Mouse (Mus musculus): ENCODE data around the gene Cntd1.
"Not testable (repeated sequence)": the region's sequence is repeated elsewhere in the genome, so short reads cannot be mapped to it uniquely, and the experiment has no call there.

The Cntd1 gene

DNA sequence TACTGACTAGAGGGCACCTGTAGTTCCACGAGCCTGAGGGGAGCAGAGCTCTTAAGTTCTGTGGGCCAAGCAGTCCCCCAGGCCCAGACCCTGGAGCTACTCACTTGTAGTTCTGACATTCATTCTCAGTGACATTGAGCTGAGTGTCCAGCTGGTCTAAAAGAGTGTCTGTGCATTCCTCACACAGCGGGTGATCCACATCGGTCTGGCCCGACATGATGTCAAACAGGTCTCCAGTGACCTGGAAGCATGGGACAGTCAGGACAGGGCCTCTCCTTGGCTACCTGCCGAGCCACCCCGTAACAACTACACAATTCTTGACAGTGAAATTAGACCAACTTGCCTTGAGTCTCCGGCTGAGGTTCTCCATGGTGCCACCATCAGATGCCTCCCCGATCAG is 16.4 kb downstream of the Cntd1 start:
- DNase-seq = no peak

DNA sequence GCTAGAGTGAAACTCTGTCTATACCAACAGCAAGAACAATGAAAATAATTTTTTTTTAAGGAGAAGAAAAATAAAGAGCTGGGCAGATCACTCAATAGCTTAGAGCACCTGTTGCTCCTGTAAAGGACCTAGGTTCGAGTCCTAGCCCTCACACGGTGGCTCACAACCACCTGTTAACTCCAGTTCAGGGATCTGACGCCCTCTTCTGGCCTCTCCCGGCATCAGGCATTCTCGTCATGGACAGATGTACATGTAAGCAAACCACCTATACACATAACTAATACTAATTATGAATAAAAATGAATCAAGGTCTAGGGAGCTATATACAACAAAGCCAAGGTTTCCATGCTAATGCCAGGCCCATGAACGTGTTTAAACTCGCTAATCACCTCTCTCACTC is 22.1 kb downstream of the Cntd1 start:
- no peak for DNase-seq

GRCm38 (mm10) chr11:101301299-101302003 is 22.6 kb downstream of the Cntd1 start:
- DNase-seq = no peak

DNA sequence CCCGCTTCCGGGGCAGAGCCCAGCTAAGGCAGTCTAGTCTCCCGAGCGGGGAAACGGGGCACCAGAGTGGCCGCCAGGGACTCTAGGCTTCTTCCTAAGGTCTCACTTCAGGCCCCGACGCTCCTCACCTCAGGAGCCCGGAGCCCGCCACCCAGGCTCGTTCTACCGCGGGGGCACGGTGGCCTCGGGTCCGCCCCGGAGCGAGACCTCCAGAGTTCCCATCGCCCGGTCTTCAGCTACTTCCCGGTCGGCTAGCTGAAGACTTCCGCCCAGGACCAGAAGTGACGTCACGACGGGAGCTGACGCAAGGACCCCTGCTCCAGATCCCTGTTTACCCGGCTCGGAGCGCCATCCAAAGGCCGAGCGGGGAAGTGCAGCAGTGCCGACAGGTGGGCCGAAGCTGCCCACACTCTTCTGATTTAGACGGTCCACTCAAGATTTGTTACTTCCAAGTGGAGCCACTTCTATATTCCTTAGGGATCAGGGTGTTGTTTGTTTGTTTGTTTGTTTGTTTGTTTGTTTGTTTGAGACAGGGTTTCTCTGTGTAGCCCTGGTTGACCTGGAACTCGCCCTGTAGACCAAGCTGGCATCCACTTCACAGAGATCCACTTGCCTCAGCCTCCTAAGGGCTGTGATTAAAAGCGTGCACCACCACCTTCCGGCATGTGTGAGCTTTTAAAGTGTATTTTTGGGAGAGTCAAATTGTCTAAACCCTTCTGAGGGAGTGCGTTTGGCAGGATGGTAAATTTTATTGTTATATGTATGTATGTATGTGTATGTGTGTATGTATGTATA is 23.4 kb downstream of the Cntd1 start, which contains the start of gene Becn1:
TSS of gene Becn1 (minus strand) at position 283 of the 795 bp plus-strand sequence.
- peak; percentile 77 to 85 for DNase-seq

- DNase-seq = no peak
Observed at GRCm38 (mm10) chr11:101307744-101308143, 28.9 kb downstream of the Cntd1 start.

DNA sequence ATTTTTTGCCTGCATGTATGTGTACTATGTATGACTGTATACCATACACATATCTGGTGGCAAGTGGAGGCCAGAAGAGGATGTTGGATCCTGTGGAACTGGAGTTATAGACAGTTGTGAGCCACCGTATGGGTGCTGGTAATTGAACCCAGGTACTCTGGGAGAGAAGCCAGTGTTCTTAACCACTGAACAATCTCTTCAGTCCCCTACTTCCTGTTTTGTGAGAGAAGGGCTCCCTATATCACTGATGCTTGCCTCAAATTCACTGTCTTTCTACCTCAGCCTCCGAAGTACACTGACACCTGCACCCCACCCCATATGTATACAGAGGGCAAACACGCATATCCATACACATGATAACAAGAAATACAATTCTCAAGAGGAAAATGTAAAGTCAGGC is 32.3 kb downstream of the Cntd1 start:
- no peak for DNase-seq

DNA sequence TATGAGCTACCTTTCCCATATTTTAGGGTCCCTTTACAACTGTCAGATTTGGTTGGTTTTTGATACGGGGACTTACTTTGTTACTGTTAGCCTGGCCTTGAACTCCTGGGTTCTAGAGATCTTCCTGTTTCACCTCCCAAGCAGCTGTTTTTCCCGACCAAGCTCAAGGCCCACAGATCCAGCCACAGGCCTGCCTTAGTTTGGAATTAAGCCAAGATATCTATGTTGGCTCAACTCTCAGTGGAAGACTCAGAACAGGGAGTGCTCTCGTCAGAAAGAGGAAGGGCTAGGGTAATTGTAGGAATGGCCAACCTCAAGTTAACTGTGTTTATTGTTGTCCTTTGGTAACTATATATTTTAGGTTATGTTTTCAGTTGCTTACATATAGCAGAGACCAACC is 33.3 kb downstream of the Cntd1 start:
- no peak for DNase-seq

DNA sequence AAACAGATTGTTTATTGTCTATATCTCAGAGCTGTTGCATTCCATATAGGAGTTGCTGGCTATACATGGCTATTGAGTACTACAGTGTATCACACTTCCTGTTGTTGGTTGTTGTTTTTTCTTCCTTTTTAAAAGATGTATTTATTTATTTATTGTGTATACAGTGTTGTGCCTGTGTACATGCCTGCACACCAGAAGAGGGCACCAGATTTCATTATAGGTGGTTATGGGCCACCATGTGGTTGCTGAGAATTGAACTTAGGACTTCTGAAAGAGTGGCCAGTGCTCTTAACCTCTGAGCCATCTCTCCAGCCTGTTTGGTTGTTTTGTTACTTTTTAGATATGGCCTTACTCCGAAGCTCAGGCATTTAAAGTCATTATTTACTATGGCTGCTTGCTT is 35.8 kb downstream of the Cntd1 start:
- DNase-seq = no peak

DNA sequence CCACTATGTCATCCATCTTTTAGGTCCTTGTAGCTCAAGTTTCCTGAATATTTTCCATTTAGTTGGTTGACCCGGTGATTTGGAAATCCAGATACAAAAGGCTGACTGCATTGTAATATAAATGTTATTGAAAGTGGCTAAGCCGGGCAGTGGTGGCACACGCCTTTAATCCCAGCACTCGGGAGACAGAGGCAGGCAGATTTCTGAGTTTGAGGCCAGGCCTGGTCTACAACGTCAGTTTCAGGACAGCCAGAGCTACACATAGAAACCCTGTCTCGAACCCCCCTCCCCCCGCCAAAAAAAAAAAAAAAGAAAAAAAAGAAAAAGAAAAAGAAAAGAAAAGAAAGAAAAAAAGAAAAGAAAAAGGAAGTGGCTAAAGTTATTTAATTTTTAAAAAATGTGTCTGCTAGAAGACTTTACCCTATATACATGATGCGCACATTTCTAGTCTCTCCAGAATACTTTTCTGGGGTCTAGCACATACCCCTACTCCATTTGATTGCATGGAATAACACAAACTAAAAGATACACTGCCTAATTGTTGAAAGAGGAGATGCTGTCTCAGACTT is 36.4 kb downstream of the Cntd1 start:
- DNase-seq = no peak

- peak; percentile 83 to 85 for DNase-seq
Observed at GRCm38 (mm10) chr11:101315665-101316500, 37.1 kb downstream of the Cntd1 start, which contains the start of gene Psme3. TSS of gene Psme3 (plus strand) at chr11:101316213.

DNA sequence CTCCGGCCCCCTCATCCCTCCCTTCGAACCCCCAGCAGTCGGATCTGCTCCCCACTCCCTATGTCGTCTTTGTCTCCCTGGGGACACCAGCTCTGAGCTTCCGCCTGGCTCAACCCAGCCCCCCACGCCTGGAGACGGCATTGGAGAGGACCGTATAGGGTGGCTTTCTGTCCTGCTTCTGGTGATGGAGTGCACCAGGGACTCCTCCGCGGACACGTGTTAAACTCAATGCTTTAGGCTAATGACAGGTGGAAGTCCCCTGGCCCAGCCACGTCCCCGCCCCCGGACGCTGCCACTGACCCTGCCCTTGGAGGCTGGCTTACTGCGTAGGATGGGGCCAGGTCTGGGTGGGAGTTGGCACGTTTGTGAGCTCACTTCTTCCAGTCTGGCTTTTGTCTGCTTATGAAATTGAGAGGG is 37.7 kb downstream of the Cntd1 start:
- DNase-seq = no peak

DNA sequence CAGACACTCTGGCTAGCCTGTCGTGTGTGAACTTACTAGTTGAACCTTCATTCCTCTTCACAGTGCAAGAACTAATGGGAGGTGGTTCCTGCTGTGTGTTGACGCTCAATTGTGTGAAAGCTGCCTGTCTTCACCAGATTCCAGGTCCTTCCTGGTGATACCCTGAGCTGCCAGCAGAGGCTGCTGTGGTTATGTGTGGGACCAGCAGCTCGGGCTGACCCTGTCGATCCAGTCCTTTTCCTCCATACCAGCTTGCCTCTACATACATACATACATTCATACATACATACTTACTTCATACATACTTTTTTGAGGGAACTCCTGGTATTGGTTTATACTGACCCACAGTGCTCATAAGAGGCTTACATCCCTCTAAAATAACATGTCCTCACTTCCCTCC is 44.8 kb downstream of the Cntd1 start:
- DNase-seq = peak in 1 of 2 experiments; percentile 24

- no peak for DNase-seq
Observed at GRCm38 (mm10) chr11:101324763-101325162, 46.0 kb downstream of the Cntd1 start, which contains the start of gene Aoc2. TSS of gene Aoc2 (plus strand) at chr11:101325063.

DNA sequence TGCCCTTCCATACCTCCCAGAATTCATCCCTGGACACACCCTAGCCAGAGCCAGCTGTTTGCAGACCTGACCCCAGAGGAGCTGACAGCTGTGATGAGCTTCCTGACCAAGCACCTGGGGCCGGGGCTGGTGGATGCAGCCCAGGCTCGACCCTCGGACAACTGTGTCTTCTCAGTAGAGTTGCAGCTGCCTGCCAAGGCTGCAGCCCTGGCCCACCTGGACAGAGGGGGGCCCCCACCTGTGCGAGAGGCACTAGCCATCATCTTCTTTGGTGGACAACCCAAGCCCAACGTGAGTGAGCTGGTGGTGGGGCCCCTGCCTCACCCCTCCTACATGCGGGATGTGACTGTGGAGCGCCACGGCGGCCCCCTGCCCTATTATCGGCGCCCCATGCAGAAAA is 46.4 kb downstream of the Cntd1 start:
- DNase-seq = not testable (repeated sequence)

- DNase-seq = no peak
Observed at GRCm38 (mm10) chr11:101326147-101326546, 47.3 kb downstream of the Cntd1 start.

- DNase-seq = no peak
Observed at GRCm38 (mm10) chr11:101327311-101327710, 48.5 kb downstream of the Cntd1 start.

GRCm38 (mm10) chr11:101328941-101329635 is 50.3 kb downstream of the Cntd1 start:
- DNase-seq = no peak

- DNase-seq = no peak
Observed at GRCm38 (mm10) chr11:101330371-101330924, 51.6 kb downstream of the Cntd1 start, which contains the start of gene Aoc3. TSS of gene Aoc3 (plus strand) at chr11:101330605.

DNA sequence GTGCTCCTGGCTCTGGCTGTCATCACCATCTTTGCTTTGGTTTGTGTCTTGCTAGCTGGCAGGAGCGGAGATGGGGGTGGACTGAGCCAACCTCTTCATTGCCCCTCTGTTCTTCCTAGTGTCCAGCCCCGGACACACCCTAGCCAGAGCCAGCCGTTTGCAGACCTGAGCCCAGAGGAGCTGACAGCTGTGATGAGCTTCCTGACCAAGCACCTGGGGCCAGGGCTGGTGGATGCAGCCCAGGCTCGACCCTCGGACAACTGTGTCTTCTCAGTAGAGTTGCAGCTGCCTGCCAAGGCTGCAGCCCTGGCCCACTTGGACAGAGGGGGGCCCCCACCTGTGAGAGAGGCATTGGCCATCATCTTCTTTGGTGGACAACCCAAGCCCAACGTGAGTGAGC is 52.1 kb downstream of the Cntd1 start:
- not testable (repeated sequence) for DNase-seq

GRCm38 (mm10) chr11:101332537-101332936 is 53.7 kb downstream of the Cntd1 start:
- DNase-seq = no peak

GRCm38 (mm10) chr11:101334023-101334422 is 55.2 kb downstream of the Cntd1 start:
- no peak for DNase-seq

- DNase-seq = no peak
Observed at GRCm38 (mm10) chr11:101334516-101334915, 55.7 kb downstream of the Cntd1 start.

Measured in thymus, adult 18-20 months (tissue).